Mouse (Mus musculus) cerebellum, adult 2 months (tissue): ENCODE results near the gene Nfkb1. TPM values are rescaled to one million over a fixed set of nuclear protein-coding genes. Genes with fewer than 3 reads are reported as not detected.

Source experiments
- DNase-seq, 2 experiments: peaks; one replicate each; pipeline ENCODE4 v3.0.0; 2021
- H3K27ac ChIP-seq: fragments of 200-500 bp; 2 replicates; pipeline ENCODE4 v1.5.1; 2012; ENCODE audit warnings: low read length, control low read depth, inconsistent platforms; ENCODE audit not compliant: insufficient read depth
- H3K27me3 ChIP-seq: fragments of 200-500 bp; 2 replicates; pipeline ENCODE4 v1.6.1; 2012; ENCODE audit warnings: inconsistent platforms, mild to moderate bottlenecking, low read length, moderate library complexity; ENCODE audit not compliant: control insufficient read depth, insufficient read depth
- H3K4me1 ChIP-seq: fragments of 200-500 bp; 2 replicates; pipeline ENCODE4 v1.6.1; 2011; ENCODE audit warnings: low read length; ENCODE audit not compliant: control insufficient read depth, insufficient read depth
- H3K4me3 ChIP-seq: fragments of 200-500 bp; replicated peaks from 2 replicates; pipeline ENCODE3; 2011; ENCODE audit warnings: mild to moderate bottlenecking, low read depth, low read length, control low read depth; ENCODE audit not compliant: insufficient read depth
- CTCF ChIP-seq: fragments of 200-500 bp; IDR thresholded peaks from 2 replicates; pipeline ENCODE4 v1.5.1; 2011; ENCODE audit warnings: low read depth, mild to moderate bottlenecking, control low read depth, low read length, moderate library complexity, borderline replicate concordance; ENCODE audit not compliant: insufficient read depth
- POLR2A ChIP-seq: fragments of 200-500 bp; IDR thresholded peaks from 2 replicates; pipeline ENCODE4 v1.6.1; 2011; ENCODE audit warnings: low read length, control low read depth, borderline replicate concordance; ENCODE audit not compliant: insufficient read depth
- WGBS: fragments of 180-500 bp; shearing (Covaris S2); methylation state at CpG from one replicate; pipeline ENCODE4 v1.1.7; 2018; 5-methylcytosine and 5-hydroxymethylcytosine counted together
- polyA plus RNA-seq: library from polyadenylated mRNA; depleted of rRNA; stranded (reverse); fragments of >200 nt; gene quantifications from 2 replicates; pipeline ENCODE4 v1.2.3, GENCODE M21; 2012

Nfkb1 gene
- polyA plus RNA-seq, 1 experiment: 32.7 TPM

- Histone ChIP-seq H3K4me3 (no peak overlapping the region), H3K4me1 (peaks cover 5% of the 10 kb centered on the region; the same call in 1 of the 2 replicates), H3K27me3 (no peaks in the 10 kb centered on the region), H3K27ac (no peak overlapping the region)
- TF ChIP-seq POLR2A (no peak), CTCF (no peak)
- no peak for DNase-seq
- 65% methylated on average over 3 of the region's 3 CpGs for WGBS
Measured at GRCm38 (mm10) chr3:135692999-135693398, 1.7 kb upstream of the Nfkb1 start.

- no peaks in the 10 kb centered on the region for H3K27me3 ChIP-seq
- peak; percentile 61 to 78 for DNase-seq
- H3K4me3 ChIP-seq: peak overlapping the region; percentile 61
- peaks cover 8% of the 10 kb centered on the region; the same call in 1 of the 2 replicates for H3K4me1 ChIP-seq
- H3K27ac ChIP-seq: peak overlapping the region; percentile 66
- TF ChIP-seq CTCF (no peak), POLR2A (peak; percentile 21; the same call in 1 of the 2 replicates)
- under 1% methylated on average over 47 of the region's 47 CpGs for WGBS
Measured at GRCm38 (mm10) chr3:135690568-135691190, 668 bp downstream of the Nfkb1 start.

GRCm38 (mm10) chr3:135689773-135690567, 1.4 kb downstream of the Nfkb1 start:
- Histone ChIP-seq H3K4me3 (peak overlapping the region; percentile 61), H3K4me1 (peaks cover 8% of the 10 kb centered on the region; the same call in 1 of the 2 replicates), H3K27me3 (no peaks in the 10 kb centered on the region), H3K27ac (peak overlapping the region; percentile 66; the same call in 1 of the 2 replicates)
- 43% methylated on average over 10 of the region's 10 CpGs for WGBS
- TF ChIP-seq CTCF: no peak
- TF ChIP-seq POLR2A: no peak
- DNase-seq: no peak

GRCm38 (mm10) chr3:135688970-135689772, 2.2 kb downstream of the Nfkb1 start:
- Histone ChIP-seq H3K27ac (no peak overlapping the region), H3K4me1 (peaks cover 8% of the 10 kb centered on the region; the same call in 1 of the 2 replicates)
- 56% methylated on average over 11 of the region's 11 CpGs for WGBS

GRCm38 (mm10) chr3:135687965-135688364, 3.4 kb downstream of the Nfkb1 start:
- no peaks in the 10 kb centered on the region for H3K27me3 ChIP-seq
- DNase-seq: peak in 1 of 2 experiments; percentile 26
- TF ChIP-seq CTCF: no peak
- TF ChIP-seq POLR2A: no peak
- peak overlapping the region; percentile 33 for H3K4me3 ChIP-seq
- H3K4me1 ChIP-seq: peaks cover 8% of the 10 kb centered on the region; the same call in 1 of the 2 replicates
- no peak overlapping the region for H3K27ac ChIP-seq
- WGBS: 40% methylated on average over 9 of the region's 9 CpGs

More at GRCm38 (mm10) chr3:135688970-135689772, 2.2 kb downstream of the Nfkb1 start:
- TF ChIP-seq POLR2A: no peak
- TF ChIP-seq CTCF: no peak
- Histone ChIP-seq H3K27me3 (no peaks in the 10 kb centered on the region), H3K4me3 (peak overlapping the region; percentile 5)
- no peak for DNase-seq

- DNase-seq: no peak
- Histone ChIP-seq H3K27me3 (no peaks in the 10 kb centered on the region), H3K4me3 (no peak overlapping the region), H3K4me1 (peaks cover 8% of the 10 kb centered on the region; the same call in 1 of the 2 replicates), H3K27ac (no peak overlapping the region)
- 80% methylated on average over 5 of the region's 5 CpGs for WGBS
- TF ChIP-seq POLR2A: no peak
- TF ChIP-seq CTCF: no peak
Measured at GRCm38 (mm10) chr3:135686419-135686818, 4.9 kb downstream of the Nfkb1 start.

GRCm38 (mm10) chr3:135683275-135683674, 8.1 kb downstream of the Nfkb1 start:
- Histone ChIP-seq H3K27me3 (no peaks in the 10 kb centered on the region), H3K4me3 (no peak overlapping the region), H3K27ac (no peak overlapping the region), H3K4me1 (peaks cover 10% of the 10 kb centered on the region)
- no peak for DNase-seq
- WGBS: 82% methylated on average over 6 of the region's 6 CpGs
- TF ChIP-seq CTCF (no peak), POLR2A (no peak)
